Mouse (Mus musculus) lung, embryonic 15.5 days (tissue): ENCODE data around the gene Nagk. TPM values are rescaled to one million over a fixed set of nuclear protein-coding genes. Genes with fewer than 3 reads are reported as not detected.
A peak's percentile ranks its signal among the peaks of the same experiment; 100 is the strongest.
"Not testable (repeated sequence)": the region's sequence is repeated elsewhere in the genome, so short reads cannot be mapped to it uniquely, and the experiment has no call there.

Experiments used
- ATAC-seq: fragments of 200-750 bp; cut with Nextera tagmentation; 2 replicates; pipeline ENCODE4 v1.8.0; 2017; ENCODE audit warnings: moderate number of reproducible peaks, borderline replicate concordance; ENCODE audit not compliant: low FRiP score, low TSS enrichment; ENCODE audit errors: extremely low read depth
- H3K27ac ChIP-seq: fragments of 300-500 bp; sonication (generic); 2 replicates; pipeline ENCODE4 v1.5.1; 2015; ENCODE audit warnings: moderate library complexity, mild to moderate bottlenecking, inconsistent platforms
- H3K27me3 ChIP-seq: fragments of 300-500 bp; sonication (generic); 2 replicates; pipeline ENCODE4 v1.6.1; 2015; ENCODE audit warnings: inconsistent platforms
- H3K36me3 ChIP-seq: fragments of 300-500 bp; sonication (generic); 2 replicates; pipeline ENCODE4 v1.6.1; 2015; ENCODE audit warnings: inconsistent platforms
- H3K4me1 ChIP-seq: fragments of 300-500 bp; sonication (generic); 2 replicates; pipeline ENCODE4 v1.6.1; 2015; ENCODE audit warnings: inconsistent platforms
- H3K4me2 ChIP-seq: fragments of 300-500 bp; sonication (generic); 2 replicates; pipeline ENCODE4 v1.6.1; 2015; ENCODE audit warnings: inconsistent platforms, mild to moderate bottlenecking, moderate library complexity
- H3K4me3 ChIP-seq: fragments of 300-500 bp; sonication (generic); 2 replicates; pipeline ENCODE4 v1.5.1; 2015; ENCODE audit warnings: mild to moderate bottlenecking, inconsistent platforms
- H3K9ac ChIP-seq: fragments of 300-500 bp; sonication (generic); 2 replicates; pipeline ENCODE4 v1.6.1; 2015; ENCODE audit warnings: inconsistent platforms
- H3K9me3 ChIP-seq: fragments of 300-500 bp; sonication (generic); 2 replicates; pipeline ENCODE4 v1.6.1; 2016; ENCODE audit warnings: inconsistent platforms
- WGBS: fragments of 180-500 bp; shearing (Covaris S2); methylation state at CpG from one replicate; pipeline ENCODE4 v1.1.7; 2015; 5-methylcytosine and 5-hydroxymethylcytosine counted together
- polyA plus RNA-seq: library from polyadenylated mRNA; unstranded; fragments of >200 nt; fragmentation: Nextera tagmentation; extraction: Ambion mirVana; gene quantifications from 2 replicates; pipeline ENCODE4 v1.2.1, GENCODE M21; 2015

The Nagk gene
- polyA plus RNA-seq, 1 experiment from 2014 or later, result 59.1 TPM

DNA sequence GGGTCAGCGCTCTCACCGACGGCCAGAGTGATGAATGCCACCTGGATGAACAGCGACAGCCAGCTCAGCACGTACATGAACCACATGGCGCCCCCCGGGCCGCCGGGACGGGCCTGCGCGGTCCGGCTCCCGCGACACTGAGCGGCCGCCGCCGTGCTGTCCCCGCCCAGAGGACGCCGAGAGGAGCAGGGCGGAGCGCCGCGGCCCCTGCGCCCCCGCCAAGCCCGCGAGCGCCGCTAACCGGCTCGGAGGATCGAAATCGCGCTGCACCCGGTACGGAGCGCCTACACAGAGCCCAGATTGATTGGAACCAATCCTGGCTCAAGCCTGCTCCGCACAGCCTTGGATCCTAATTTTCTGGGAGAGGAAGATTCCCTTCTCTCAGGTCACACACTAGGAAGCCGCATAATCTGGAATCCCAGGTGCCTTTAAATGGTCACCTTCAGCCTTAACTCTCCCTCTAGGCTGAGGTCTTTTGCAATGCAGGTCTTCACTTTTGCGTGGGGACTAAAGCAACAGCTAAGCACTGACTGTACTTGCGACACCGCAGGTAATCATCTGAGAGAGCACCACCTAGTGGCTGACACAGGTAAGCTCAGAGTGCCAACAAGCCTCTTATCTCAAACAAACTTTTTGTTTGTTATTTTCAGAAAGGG is 19.0 kb upstream of the Nagk start, which contains the start of gene Tex261:
Gene Tex261, minus strand, starts transcription at position 176 of the 656 bp plus-strand sequence.
- H3K4me3 ChIP-seq, result peak within 1 kb of the TSS; percentile 77
- peak within 1 kb of the TSS; percentile 86 for H3K9ac ChIP-seq
- H3K27ac ChIP-seq, result peak within 1 kb of the TSS; percentile 80
- H3K9me3 ChIP-seq, result no peaks in the 10 kb centered on the region
- WGBS, result under 1% methylated on average over 45 of the region's 45 CpGs
- ATAC-seq, result peak; percentile 96
- H3K4me2 ChIP-seq, result peak within 1 kb of the TSS; percentile 75
- peaks cover 20% of the 10 kb centered on the region for H3K4me1 ChIP-seq
- peaks cover 15% of the 10 kb centered on the region for H3K36me3 ChIP-seq
- H3K27me3 ChIP-seq, result no peaks in the 10 kb centered on the region

DNA sequence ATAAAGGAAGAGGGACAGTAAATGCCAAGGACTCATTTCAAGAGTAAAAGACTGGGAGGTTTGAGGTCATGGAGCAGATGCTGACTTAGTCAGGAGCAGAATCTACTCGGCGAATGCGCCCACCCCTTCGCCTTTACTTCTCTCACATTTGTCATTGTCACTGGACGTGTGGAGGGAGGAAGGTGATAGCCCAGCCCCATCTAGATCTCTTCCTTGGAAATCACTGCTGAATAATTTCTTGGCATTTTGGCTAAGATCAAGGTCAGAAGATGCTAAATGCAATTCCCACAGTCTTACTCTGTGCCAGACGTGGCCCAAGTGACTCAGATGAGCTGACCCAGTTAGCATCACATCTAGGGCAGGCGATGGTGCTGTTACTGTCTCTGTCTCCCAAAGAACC is 16.5 kb upstream of the Nagk start:
- Histone ChIP-seq H3K4me2 (no peak overlapping the region), H3K9me3 (no peaks in the 10 kb centered on the region), H3K4me3 (no peak overlapping the region), H3K27ac (no peak overlapping the region), H3K36me3 (no peaks in the 10 kb centered on the region), H3K4me1 (peaks cover 20% of the 10 kb centered on the region), H3K9ac (no peak overlapping the region), H3K27me3 (no peaks in the 10 kb centered on the region)
- ATAC-seq, result no peak
- WGBS, result 71% methylated on average over 7 of the region's 7 CpGs

DNA sequence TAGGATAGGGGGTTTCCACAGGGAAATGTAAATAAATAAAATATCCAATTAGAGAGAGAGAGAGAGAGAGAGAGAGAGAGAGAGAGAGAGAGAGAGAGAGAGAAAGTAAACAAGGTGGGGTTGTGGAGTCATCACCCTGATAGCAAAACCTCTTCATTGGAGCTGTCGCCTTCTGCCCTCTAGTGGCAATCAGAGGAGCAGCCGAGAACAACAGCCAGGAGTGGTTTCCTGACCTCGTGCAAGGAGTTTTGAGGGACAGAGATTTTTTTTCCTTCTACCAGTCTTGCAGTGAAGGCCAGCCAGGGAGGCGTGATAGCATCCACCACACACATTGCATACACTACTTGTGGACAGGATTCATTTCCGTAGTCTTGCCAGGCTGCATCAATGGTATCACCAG is 15.8 kb upstream of the Nagk start:
- Histone ChIP-seq H3K4me2 (no peak overlapping the region), H3K27ac (no peak overlapping the region), H3K4me3 (no peak overlapping the region), H3K9me3 (no peaks in the 10 kb centered on the region), H3K9ac (no peak overlapping the region), H3K27me3 (no peaks in the 10 kb centered on the region), H3K36me3 (no peaks in the 10 kb centered on the region), H3K4me1 (peaks cover 14% of the 10 kb centered on the region)
- 8% methylated on average over 5 of the region's 5 CpGs for WGBS
- no peak for ATAC-seq

DNA sequence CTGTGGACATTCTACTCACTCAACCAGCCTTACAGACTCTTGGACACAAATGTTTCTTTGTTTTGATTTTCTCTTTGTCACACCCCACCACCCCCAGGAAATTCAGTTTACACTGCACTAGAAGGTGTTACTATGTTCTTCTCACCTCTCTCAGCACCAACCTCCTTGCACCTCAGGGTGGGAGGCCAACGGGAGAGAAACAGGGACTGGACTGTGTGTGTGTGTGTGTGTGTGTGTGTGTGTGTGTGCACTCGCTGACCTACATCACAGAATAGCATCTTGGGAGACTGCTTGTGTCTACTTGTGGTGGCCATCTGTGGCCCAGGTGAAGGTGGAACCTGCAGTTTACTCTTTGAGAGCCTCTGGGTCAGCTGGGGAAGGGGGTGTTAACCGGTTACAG is 8.4 kb upstream of the Nagk start:
- H3K27ac ChIP-seq, result no peak overlapping the region
- H3K9ac ChIP-seq, result no peak overlapping the region
- no peaks in the 10 kb centered on the region for H3K4me1 ChIP-seq
- 64% methylated on average over 3 of the region's 3 CpGs for WGBS
- H3K9me3 ChIP-seq, result no peaks in the 10 kb centered on the region
- no peak overlapping the region for H3K4me3 ChIP-seq
- no peak overlapping the region for H3K4me2 ChIP-seq
- no peaks in the 10 kb centered on the region for H3K36me3 ChIP-seq
- H3K27me3 ChIP-seq, result no peaks in the 10 kb centered on the region
- ATAC-seq, result no peak

DNA sequence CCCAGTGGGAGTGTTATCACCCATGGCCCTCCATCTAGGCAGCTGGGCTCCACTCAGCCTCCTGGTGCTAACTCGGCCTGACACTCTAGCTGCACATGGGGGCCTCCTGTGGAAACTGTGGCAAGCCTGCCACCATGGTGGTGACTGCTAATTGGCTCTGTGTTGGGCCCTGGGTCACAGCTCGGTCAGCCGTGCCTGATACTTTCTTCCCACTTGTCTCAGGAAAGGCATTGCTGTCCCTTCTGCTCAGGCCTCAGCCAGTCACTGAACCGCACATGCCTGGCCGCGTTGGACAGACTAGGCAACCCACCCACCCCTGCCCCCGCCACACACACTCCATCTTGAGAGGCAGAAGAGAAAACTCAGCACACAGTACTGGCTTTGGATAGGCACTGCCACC is 6.2 kb upstream of the Nagk start:
- Histone ChIP-seq H3K36me3 (no peaks in the 10 kb centered on the region), H3K4me2 (no peak overlapping the region), H3K4me3 (no peak overlapping the region), H3K27me3 (no peaks in the 10 kb centered on the region; the same call in 1 of the 2 replicates), H3K4me1 (no peaks in the 10 kb centered on the region), H3K27ac (no peak overlapping the region), H3K9me3 (no peaks in the 10 kb centered on the region), H3K9ac (no peak overlapping the region)
- 64% methylated on average over 7 of the region's 7 CpGs for whole genome bisulfite sequencing
- no peak for ATAC-seq

DNA sequence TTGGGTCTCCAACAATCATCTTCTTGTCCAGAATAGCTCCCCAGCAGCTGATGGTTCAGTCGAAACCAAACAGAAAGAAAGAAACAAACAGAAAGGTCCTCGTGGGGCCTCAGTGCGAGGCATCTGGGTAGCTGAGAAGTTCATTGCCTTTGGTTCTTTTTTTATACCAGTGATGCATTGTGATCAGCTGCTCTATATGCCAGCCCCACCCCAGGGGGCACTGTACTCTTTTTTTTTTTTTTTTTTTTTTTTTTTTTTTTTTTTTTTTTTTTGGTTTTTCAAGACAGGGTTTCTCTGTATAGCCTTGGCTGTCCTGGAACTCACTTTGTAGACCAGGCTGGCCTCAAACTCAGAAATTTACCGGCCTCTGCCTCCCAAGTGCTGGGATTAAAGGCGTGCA is 4.2 kb upstream of the Nagk start:
- H3K27ac ChIP-seq, H3K4me2 ChIP-seq, H3K4me3 ChIP-seq, H3K9ac ChIP-seq, H3K27me3 ChIP-seq, H3K4me1 ChIP-seq, H3K9me3 ChIP-seq, H3K36me3 ChIP-seq, ATAC-seq: not testable (repeated sequence)
- WGBS, result 81% methylated on average over 5 of the region's 5 CpGs

DNA sequence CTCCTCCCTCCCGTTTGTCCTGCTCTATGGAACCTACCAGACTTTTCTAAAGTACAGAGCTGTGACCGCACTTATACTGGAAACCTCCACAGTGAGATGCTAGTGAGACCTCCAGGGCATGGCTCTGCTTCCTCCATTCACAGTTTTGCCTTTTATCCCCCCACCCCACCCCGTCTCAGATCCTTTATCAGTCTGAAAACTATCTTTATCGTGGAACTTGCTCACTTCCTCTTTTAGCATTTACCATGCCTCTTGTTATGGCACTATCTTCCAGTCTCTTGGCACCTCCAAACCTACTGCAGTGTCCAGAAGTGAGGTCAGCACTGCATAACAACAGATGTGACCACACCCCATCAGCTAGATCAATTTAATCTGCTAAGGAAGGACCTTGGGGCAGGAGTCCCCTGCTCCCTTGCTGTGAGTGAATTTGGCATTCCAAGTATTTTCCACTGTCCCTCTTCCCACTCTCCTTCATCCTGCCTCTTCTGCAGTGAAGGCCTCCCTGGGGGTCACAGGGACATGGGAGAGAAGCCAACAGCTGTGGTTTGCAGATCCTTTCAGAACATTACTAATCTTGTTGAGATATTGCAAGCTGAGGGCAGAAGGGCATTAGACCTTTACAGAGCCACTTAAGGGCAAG is 3.4 kb upstream of the Nagk start:
- Histone ChIP-seq H3K9me3 (no peaks in the 10 kb centered on the region), H3K9ac (no peak overlapping the region), H3K4me2 (no peak overlapping the region), H3K36me3 (no peaks in the 10 kb centered on the region), H3K4me1 (peaks cover 6% of the 10 kb centered on the region; the same call in 1 of the 2 replicates), H3K4me3 (no peak overlapping the region), H3K27ac (no peak overlapping the region), H3K27me3 (no peaks in the 10 kb centered on the region; the same call in 1 of the 2 replicates)
- ATAC-seq, result no peak
- 55% methylated on average over 4 of the region's 4 CpGs for WGBS

DNA sequence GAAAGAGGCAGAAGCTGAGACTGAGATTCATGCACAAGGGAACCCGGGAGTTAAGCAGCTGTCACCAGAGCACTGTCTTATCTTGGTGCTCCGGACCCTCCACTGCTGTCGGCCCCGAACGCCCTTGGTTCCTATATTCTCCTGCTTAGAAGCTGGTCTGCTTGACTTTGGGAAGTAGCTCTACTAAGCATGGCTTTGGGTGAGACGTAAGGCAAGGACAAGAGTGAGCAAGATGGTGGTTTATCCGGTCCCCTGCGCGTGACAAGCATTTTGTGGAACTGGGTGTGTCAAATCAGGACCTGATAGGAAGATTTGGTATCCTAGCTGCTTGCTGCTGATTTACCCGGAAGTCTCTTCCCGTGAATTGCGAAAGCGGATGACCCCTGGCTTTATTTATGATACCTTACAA is 714 bp downstream of the Nagk start:
- peaks cover 13% of the 10 kb centered on the region; the same call in 1 of the 2 replicates for H3K4me1 ChIP-seq
- peak overlapping the region; percentile 72 for H3K4me3 ChIP-seq
- 2% methylated on average over 13 of the region's 13 CpGs for WGBS
- H3K27ac ChIP-seq, result peak overlapping the region; percentile 97
- no peaks in the 10 kb centered on the region for H3K9me3 ChIP-seq
- H3K36me3 ChIP-seq, result peaks cover 3% of the 10 kb centered on the region; the same call in 1 of the 2 replicates
- ATAC-seq, result no peak
- H3K4me2 ChIP-seq, result peak overlapping the region; percentile 83
- no peaks in the 10 kb centered on the region; the same call in 1 of the 2 replicates for H3K27me3 ChIP-seq
- H3K9ac ChIP-seq, result peak overlapping the region; percentile 73

DNA sequence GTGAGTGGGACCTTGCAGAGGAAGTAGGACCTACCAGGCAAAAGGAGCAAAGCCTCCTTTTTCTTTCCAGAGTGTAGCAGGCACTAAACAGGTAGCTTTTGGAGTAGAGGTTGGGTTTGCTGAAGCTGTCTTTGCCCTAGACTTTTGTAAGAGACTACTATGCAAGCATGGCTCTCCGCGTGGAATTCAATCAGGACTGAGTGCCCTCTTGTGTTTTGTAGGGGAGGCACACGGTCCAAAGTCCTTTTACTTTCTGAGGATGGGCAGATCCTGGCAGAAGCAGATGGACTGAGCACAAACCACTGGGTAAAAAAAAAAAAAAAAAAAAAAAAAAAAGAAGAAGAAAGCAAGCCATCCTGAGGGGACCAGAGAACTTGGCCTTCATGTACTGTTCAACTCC is 1.9 kb downstream of the Nagk start:
- Histone ChIP-seq H3K36me3 (peaks cover 14% of the 10 kb centered on the region), H3K27ac (no peak overlapping the region), H3K4me3 (no peak overlapping the region), H3K27me3 (no peaks in the 10 kb centered on the region; the same call in 1 of the 2 replicates), H3K4me2 (no peak overlapping the region), H3K4me1 (peaks cover 13% of the 10 kb centered on the region; the same call in 1 of the 2 replicates), H3K9ac (no peak overlapping the region), H3K9me3 (no peaks in the 10 kb centered on the region)
- ATAC-seq, result no peak
- 55% methylated on average over 3 of the region's 3 CpGs for WGBS

DNA sequence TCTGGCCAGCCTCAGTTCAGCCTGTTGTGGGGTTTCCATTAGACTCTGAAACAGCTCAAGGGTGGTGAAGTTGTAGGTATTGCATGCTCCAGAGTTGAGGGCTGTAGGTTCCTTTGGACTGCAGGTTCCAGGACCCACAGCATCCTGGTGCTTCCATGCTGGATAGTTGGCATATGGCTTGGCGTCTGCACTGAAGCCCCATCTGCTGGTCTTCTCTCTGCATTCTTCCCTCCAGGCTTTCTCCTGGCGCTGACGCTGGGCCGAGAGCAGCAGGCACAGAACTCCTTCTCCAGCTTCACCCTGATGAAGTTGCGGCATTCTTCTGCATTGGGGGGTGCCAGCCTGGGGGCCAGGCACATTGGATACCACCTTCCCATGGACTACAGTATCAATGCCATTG is 7.3 kb downstream of the Nagk start:
- no peak overlapping the region for H3K4me3 ChIP-seq
- 94% methylated on average over 5 of the region's 5 CpGs for WGBS
- H3K4me2 ChIP-seq, result no peak overlapping the region
- no peaks in the 10 kb centered on the region for H3K9me3 ChIP-seq
- H3K36me3 ChIP-seq, result peaks cover 19% of the 10 kb centered on the region
- H3K4me1 ChIP-seq, result 0 out of 2 replicates have a peak, but pooled peaks cover 5% of the 10 kb centered on the region
- H3K27me3 ChIP-seq, result no peaks in the 10 kb centered on the region
- no peak overlapping the region for H3K27ac ChIP-seq
- no peak for ATAC-seq
- H3K9ac ChIP-seq, result no peak overlapping the region

DNA sequence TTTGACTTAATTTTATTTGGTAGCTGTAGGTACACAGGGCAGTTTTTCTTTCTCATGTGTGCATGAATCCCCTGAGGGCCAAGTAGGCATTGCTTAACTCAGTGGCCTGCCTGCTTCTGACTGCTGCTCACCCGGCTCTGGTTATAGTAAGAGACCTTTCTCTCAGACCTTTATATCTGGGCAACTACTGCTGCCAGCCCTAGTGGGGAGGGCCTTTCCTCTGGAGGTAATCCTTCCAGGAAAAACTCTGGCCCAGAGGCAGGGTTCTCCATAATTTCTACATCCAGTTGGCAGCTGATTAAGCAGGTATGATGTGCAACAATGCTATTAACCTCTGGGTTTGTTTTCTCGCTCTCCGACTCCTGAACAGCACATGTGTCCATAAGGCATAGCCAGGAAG is 8.1 kb downstream of the Nagk start:
- 0 out of 2 replicates have a peak, but pooled peaks cover under 1% of the 10 kb centered on the region for H3K4me1 ChIP-seq
- no peak overlapping the region for H3K27ac ChIP-seq
- H3K27me3 ChIP-seq, result no peaks in the 10 kb centered on the region
- no peak overlapping the region for H3K4me2 ChIP-seq
- WGBS, result 84% methylated on average over 3 of the region's 3 CpGs
- H3K4me3 ChIP-seq, result no peak overlapping the region
- no peak for ATAC-seq
- H3K9ac ChIP-seq, result no peak overlapping the region
- H3K36me3 ChIP-seq, result peaks cover 26% of the 10 kb centered on the region
- no peaks in the 10 kb centered on the region for H3K9me3 ChIP-seq

DNA sequence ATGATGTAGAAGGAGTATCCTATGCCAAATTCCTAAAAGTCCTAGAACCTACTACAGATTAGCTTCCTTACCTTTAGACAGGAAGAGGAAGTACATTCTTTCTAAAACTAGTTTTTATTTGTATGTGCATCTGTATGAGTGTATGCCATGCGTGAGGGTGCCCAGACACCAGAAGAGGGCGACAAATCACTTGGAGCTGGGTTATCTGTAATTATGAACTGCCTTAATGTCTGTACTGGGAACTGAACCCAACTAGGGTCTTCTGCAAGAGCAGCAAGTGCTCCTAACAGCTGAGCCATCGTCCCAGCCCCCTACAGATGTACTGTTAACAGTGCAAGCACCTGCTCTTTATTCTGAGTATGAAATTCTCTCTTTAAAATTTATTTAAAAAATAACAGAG is 21.0 kb downstream of the Nagk start:
- Histone ChIP-seq H3K27ac (no peak overlapping the region), H3K9me3 (no peaks in the 10 kb centered on the region), H3K4me1 (no peaks in the 10 kb centered on the region), H3K4me3 (no peak overlapping the region), H3K9ac (no peak overlapping the region), H3K36me3 (peaks cover 22% of the 10 kb centered on the region), H3K4me2 (no peak overlapping the region), H3K27me3 (no peaks in the 10 kb centered on the region)
- ATAC-seq, result no peak
- WGBS, result 90% methylated on average over 3 of the region's 3 CpGs
